Mouse (Mus musculus) stomach, embryonic 14.5 days (tissue): Measurements from ENCODE around the gene Zfp169. TPM values are rescaled to one million over a fixed set of nuclear protein-coding genes. Genes with fewer than 3 reads are reported as not detected.
A peak's percentile ranks its signal among the peaks of the same experiment; 100 is the strongest.

ENCODE experiments used
- ATAC-seq: fragments of 200-750 bp; cut with Nextera tagmentation; 2 replicates; pipeline ENCODE4 v1.8.0; 2017; ENCODE audit warnings: low read depth, moderate TSS enrichment; ENCODE audit not compliant: insufficient number of reproducible peaks, insufficient read depth, low FRiP score
- H3K27ac ChIP-seq: fragments of 300-500 bp; sonication (generic); 2 replicates; pipeline ENCODE4 v1.5.1; 2014; ENCODE audit warnings: mild to moderate bottlenecking, low read length, moderate library complexity, mixed read lengths
- H3K27me3 ChIP-seq: fragments of 300-500 bp; sonication (generic); 2 replicates; pipeline ENCODE4 v1.6.1; 2014; ENCODE audit warnings: low read length, control low read depth, mixed read lengths; ENCODE audit not compliant: control insufficient read depth, insufficient read depth
- H3K36me3 ChIP-seq: fragments of 300-500 bp; sonication (generic); 2 replicates; pipeline ENCODE4 v1.6.1; 2014; ENCODE audit warnings: mild to moderate bottlenecking, control low read depth, low read length, moderate library complexity, mixed read lengths; ENCODE audit not compliant: control insufficient read depth, insufficient read depth
- H3K4me1 ChIP-seq: fragments of 300-500 bp; sonication (generic); 2 replicates; pipeline ENCODE4 v1.6.1; 2014; ENCODE audit warnings: low read length, control low read depth, mixed read lengths; ENCODE audit not compliant: control insufficient read depth, insufficient read depth
- H3K4me2 ChIP-seq: fragments of 300-500 bp; sonication (generic); replicated peaks from 2 replicates; pipeline ENCODE4 v1.6.1; 2014; ENCODE audit warnings: low read depth, low read length, control low read depth
- H3K4me3 ChIP-seq: fragments of 300-500 bp; sonication (generic); 2 replicates; pipeline ENCODE4 v1.5.1; 2014; ENCODE audit warnings: low read depth, low read length, control low read depth
- H3K9ac ChIP-seq: fragments of 300-500 bp; sonication (generic); replicated peaks from 2 replicates; pipeline ENCODE4 v1.6.1; 2014; ENCODE audit warnings: low read depth, mild to moderate bottlenecking, control low read depth, low read length, moderate library complexity, mixed read lengths
- H3K9me3 ChIP-seq: fragments of 300-500 bp; sonication (generic); 2 replicates; pipeline ENCODE4 v1.6.1; 2016; ENCODE audit warnings: low read depth, low read length, control low read depth; ENCODE audit not compliant: control insufficient read depth
- WGBS: fragments of 180-500 bp; shearing (Covaris S2); extraction: QIAGEN DNeasy Blood & Tissue Kit; methylation state at CpG from one replicate; pipeline ENCODE4 v1.1.7; 2014; 5-methylcytosine and 5-hydroxymethylcytosine counted together
- polyA plus RNA-seq: library from polyadenylated mRNA; unstranded; fragments of >200 nt; fragmentation: Nextera tagmentation; extraction: Ambion mirVana; gene quantifications from 2 replicates; pipeline ENCODE4 v1.2.1, GENCODE M21; 2014

Zfp169 gene
- polyA plus RNA-seq, 1 experiment from 2014 or later, result 5.0 TPM

GRCm38 (mm10) chr13:48497693-48498221 is 15.5 kb downstream of the Zfp169 start:
- Histone ChIP-seq H3K9ac (no peak overlapping the region), H3K27ac (no peak overlapping the region), H3K27me3 (no peaks in the 10 kb centered on the region), H3K9me3 (0 out of 2 replicates have a peak, but pooled peaks cover 3% of the 10 kb centered on the region), H3K4me1 (no peaks in the 10 kb centered on the region), H3K4me3 (no peak overlapping the region), H3K36me3 (no peaks in the 10 kb centered on the region), H3K4me2 (no peak overlapping the region)
- 24% methylated on average over 15 of the region's 15 CpGs for WGBS
- peak; percentile 72; the same call in 1 of the 2 replicates for ATAC-seq

- H3K27ac ChIP-seq, result no peak overlapping the region
- no peak for ATAC-seq
- 76% methylated on average over 5 of the region's 5 CpGs for WGBS
These were observed 20.1 kb downstream of the Zfp169 start for GRCm38 (mm10) chr13:48493183-48493582.

GRCm38 (mm10) chr13:48490396-48491182 is 22.7 kb downstream of the Zfp169 start:
- no peak overlapping the region for H3K27ac ChIP-seq
- no peak overlapping the region for H3K9ac ChIP-seq
- H3K4me2 ChIP-seq, result no peak overlapping the region
- peaks cover 7% of the 10 kb centered on the region; the same call in 1 of the 2 replicates for H3K9me3 ChIP-seq
- no peak for ATAC-seq
- no peaks in the 10 kb centered on the region for H3K4me1 ChIP-seq
- H3K27me3 ChIP-seq, result no peaks in the 10 kb centered on the region
- 88% methylated on average over 35 of the region's 35 CpGs for WGBS
- no peak overlapping the region for H3K4me3 ChIP-seq
- H3K36me3 ChIP-seq, result peaks cover 23% of the 10 kb centered on the region

More at GRCm38 (mm10) chr13:48493183-48493582, 20.1 kb downstream of the Zfp169 start:
- peaks cover 7% of the 10 kb centered on the region; the same call in 1 of the 2 replicates for H3K9me3 ChIP-seq
- no peak overlapping the region for H3K4me3 ChIP-seq
- H3K4me1 ChIP-seq, result no peaks in the 10 kb centered on the region
- no peak overlapping the region for H3K4me2 ChIP-seq
- peaks cover 23% of the 10 kb centered on the region for H3K36me3 ChIP-seq
- no peak overlapping the region for H3K9ac ChIP-seq
- H3K27me3 ChIP-seq, result no peaks in the 10 kb centered on the region

- no peaks in the 10 kb centered on the region for H3K27me3 ChIP-seq
- no peaks in the 10 kb centered on the region for H3K9me3 ChIP-seq
- H3K4me2 ChIP-seq, result no peak overlapping the region
- no peak overlapping the region for H3K9ac ChIP-seq
- H3K4me1 ChIP-seq, result no peaks in the 10 kb centered on the region
- H3K27ac ChIP-seq, result no peak overlapping the region
- H3K36me3 ChIP-seq, result 0 out of 2 replicates have a peak, but pooled peaks cover under 1% of the 10 kb centered on the region
- 88% methylated on average over 4 of the region's 4 CpGs for WGBS
- no peak overlapping the region for H3K4me3 ChIP-seq
- ATAC-seq, result no peak
These were observed 29.6 kb downstream of the Zfp169 start for GRCm38 (mm10) chr13:48483606-48484005.

GRCm38 (mm10) chr13:48468656-48469180 is 44.5 kb downstream of the Zfp169 start:
- Histone ChIP-seq H3K4me2 (no peak overlapping the region), H3K9me3 (no peaks in the 10 kb centered on the region), H3K4me1 (no peaks in the 10 kb centered on the region), H3K27me3 (no peaks in the 10 kb centered on the region), H3K4me3 (no peak overlapping the region), H3K36me3 (no peaks in the 10 kb centered on the region), H3K9ac (no peak overlapping the region), H3K27ac (no peak overlapping the region)
- ATAC-seq, result no peak
- WGBS, result 64% methylated on average over 15 of the region's 15 CpGs

- no peaks in the 10 kb centered on the region for H3K27me3 ChIP-seq
- no peaks in the 10 kb centered on the region for H3K4me1 ChIP-seq
- no peak overlapping the region for H3K9ac ChIP-seq
- no peaks in the 10 kb centered on the region for H3K9me3 ChIP-seq
- no peaks in the 10 kb centered on the region for H3K36me3 ChIP-seq
- no peak overlapping the region for H3K27ac ChIP-seq
- ATAC-seq, result no peak
- H3K4me2 ChIP-seq, result no peak overlapping the region
- WGBS, result 50% methylated on average over 10 of the region's 10 CpGs
- no peak overlapping the region for H3K4me3 ChIP-seq
These were observed 47.1 kb downstream of the Zfp169 start for GRCm38 (mm10) chr13:48466186-48466585.

GRCm38 (mm10) chr13:48464170-48464569 is 49.1 kb downstream of the Zfp169 start:
- Histone ChIP-seq H3K27ac (no peak overlapping the region), H3K4me1 (no peaks in the 10 kb centered on the region), H3K9me3 (no peaks in the 10 kb centered on the region), H3K9ac (no peak overlapping the region), H3K36me3 (no peaks in the 10 kb centered on the region), H3K27me3 (no peaks in the 10 kb centered on the region), H3K4me3 (no peak overlapping the region), H3K4me2 (no peak overlapping the region)
- WGBS, result 11% methylated on average over 4 of the region's 4 CpGs
- no peak for ATAC-seq

- Histone ChIP-seq H3K36me3 (no peaks in the 10 kb centered on the region), H3K4me3 (no peak overlapping the region), H3K4me2 (no peak overlapping the region), H3K27ac (no peak overlapping the region), H3K4me1 (no peaks in the 10 kb centered on the region), H3K9ac (no peak overlapping the region), H3K27me3 (no peaks in the 10 kb centered on the region), H3K9me3 (no peaks in the 10 kb centered on the region)
- WGBS, result 76% methylated on average over 5 of the region's 5 CpGs
- no peak for ATAC-seq
These were observed 54.0 kb downstream of the Zfp169 start for GRCm38 (mm10) chr13:48459280-48459679.
